Mouse (Mus musculus) cortical plate, adult 2 months (tissue): ENCODE results near the gene Gm10974.

Experiments used
- CTCF ChIP-seq: fragments of 200-500 bp; IDR thresholded peaks from 2 replicates; pipeline ENCODE4 v1.5.1; 2011; ENCODE audit warnings: mild to moderate bottlenecking, control low read depth, low read length; ENCODE audit not compliant: insufficient read depth; ENCODE audit errors: extremely low read depth
- POLR2A ChIP-seq: fragments of 200-500 bp; IDR thresholded peaks from 2 replicates; pipeline ENCODE4 v1.6.1; 2011; ENCODE audit warnings: mild to moderate bottlenecking, low read length, control low read depth; ENCODE audit not compliant: insufficient read depth; ENCODE audit errors: extremely low read depth

DNA sequence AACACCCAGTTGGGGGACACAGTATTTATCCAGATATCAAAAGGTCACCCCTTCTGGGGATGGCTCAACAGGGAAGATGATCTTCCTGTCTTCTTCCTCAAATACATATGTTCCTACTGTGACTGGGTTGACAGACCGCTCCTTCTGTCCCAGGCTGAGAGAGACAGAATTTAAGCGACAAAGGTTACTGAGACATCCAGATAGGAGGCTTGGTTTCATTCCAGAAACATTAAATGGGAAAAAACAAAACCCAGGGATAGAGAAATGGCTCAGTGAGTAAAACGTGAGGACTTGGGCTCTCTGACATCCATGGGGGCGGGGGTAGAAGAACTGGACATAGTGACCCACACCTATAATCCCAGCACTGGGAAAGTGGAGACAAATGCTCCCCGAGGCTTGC lies 37.2 kb downstream of the Gm10974 start:
- TF ChIP-seq POLR2A (no peak), CTCF (no peak)
